Mouse (Mus musculus): ENCODE results near the gene Gtf3c2.

GRCm38 (mm10) chr5:31183678-31184077, 3.7 kb upstream of the Gtf3c2 start:
- TF ChIP-seq CTCF (IDR thresholded peaks at IDR 0.05; ENCODE audit: control insufficient read depth, insufficient read depth, insufficient replicate concordance, low read depth, low read length), result no peak
- no peak for TF ChIP-seq POLR2A (IDR thresholded peaks at IDR 0.05; ENCODE audit: control insufficient read depth, low read depth, low read length)

Data from testis, adult 2 months (tissue).